ENCODE assay signal across 21 mouse cellular contexts in genomic region chr5:35129767-35130191, GRCm38 (mm10). TPM values are rescaled to one million over a fixed set of nuclear protein-coding genes. Genes with fewer than 3 reads are reported as not detected.
A peak's percentile ranks its signal among the peaks of the same experiment; 100 is the strongest.
DNase-seq lines count a peak whose midpoint lies in the region; ATAC-seq and TF ChIP-seq lines count a peak whose summit lies in the region.
"Had no signal": no experiment of that assay in that cellular context is flagged by ENCODE, and none has a peak within 500 bp of the region (broad histone marks: within the 10 kb centered on the region; RNA-seq: fewer than 3 reads in every experiment).

No protein-coding gene starts in this region.

- H3K27ac ChIP-seq in forebrain, embryonic 14.5 days (ENCODE audit: low read depth, low read length) = peak overlapping the region; percentile 62
- no peak overlapping the region for H3K27ac ChIP-seq in forebrain, embryonic 10.5 days
- H3K27ac ChIP-seq in left cerebral cortex, adult 2 months = peak overlapping the region; percentile 70
- H3K27ac ChIP-seq in cortical plate, adult 2 months (ENCODE audit: insufficient read depth, low read length) = peak overlapping the region; percentile 17
- H3K27ac ChIP-seq in embryonic facial prominence, embryonic 10.5 days (replicated peaks) = no peak overlapping the region
- H3K27ac ChIP-seq: embryonic facial prominence, embryonic 15.5 days; gastrocnemius, adult 2 months; heart, embryonic 10.5 days; intestine, embryonic 15.5 days; limb, embryonic 10.5 days; midbrain, embryonic 12.5 days; neural tube, embryonic 13.5 days had no signal

- no peaks in the 10 kb centered on the region for H3K36me3 ChIP-seq in forebrain, embryonic 14.5 days (ENCODE audit: control insufficient read depth, insufficient read depth, low read length)
- H3K36me3 ChIP-seq in forebrain, embryonic 10.5 days (replicated peaks) = no peaks in the 10 kb centered on the region
- no peaks in the 10 kb centered on the region for H3K36me3 ChIP-seq in embryonic facial prominence, embryonic 10.5 days (replicated peaks)
- H3K36me3 ChIP-seq: embryonic facial prominence, embryonic 15.5 days; heart, embryonic 10.5 days; intestine, embryonic 15.5 days; limb, embryonic 10.5 days; midbrain, embryonic 12.5 days; neural tube, embryonic 13.5 days had no signal

- no peak overlapping the region for H3K9ac ChIP-seq in forebrain, embryonic 14.5 days (ENCODE audit: low read length)
- H3K9ac ChIP-seq: embryonic facial prominence, embryonic 15.5 days; intestine, embryonic 15.5 days; liver, postnatal 0 days; midbrain, embryonic 12.5 days; neural tube, embryonic 13.5 days had no signal

- ATAC-seq in forebrain, embryonic 14.5 days = no peak
- ATAC-seq: intestine, embryonic 15.5 days; liver, postnatal 0 days had no signal

- no peak for TF ChIP-seq CTCF in left cerebral cortex, adult 2 months (IDR thresholded peaks at IDR 0.05)
- no peak for TF ChIP-seq CTCF in cortical plate, adult 2 months (IDR thresholded peaks at IDR 0.05; ENCODE audit: extremely low read depth, insufficient read depth, low read length)

- H3K27me3 ChIP-seq in forebrain, embryonic 14.5 days (replicated peaks; ENCODE audit: control insufficient read depth, insufficient read depth, low read length) = no peaks in the 10 kb centered on the region
- H3K27me3 ChIP-seq in forebrain, embryonic 10.5 days (ENCODE audit: poor library complexity, severe bottlenecking) = no peaks in the 10 kb centered on the region
- no peaks in the 10 kb centered on the region for H3K27me3 ChIP-seq in embryonic facial prominence, embryonic 10.5 days (replicated peaks; ENCODE audit: low read depth, poor library complexity, severe bottlenecking)
- H3K27me3 ChIP-seq: intestine, embryonic 15.5 days; midbrain, embryonic 12.5 days; neural tube, embryonic 13.5 days had no signal

- WGBS in forebrain, embryonic 14.5 days = 90% methylated on average over 7 of the region's 7 CpGs
- 94% methylated on average over 7 of the region's 7 CpGs for WGBS in forebrain, embryonic 10.5 days
- 90% methylated on average over 7 of the region's 7 CpGs for WGBS in embryonic facial prominence, embryonic 10.5 days

- DNase-seq in forebrain, embryonic 14.5 days (ENCODE audit: low spot score) = no peak
- no peak for DNase-seq in forebrain, embryonic 10.5 days (ENCODE audit: extremely low spot score, low spot score)
- no peak for DNase-seq in left cerebral cortex, adult 2 months (ENCODE audit: extremely low spot score in 1 of 2, low spot score in 2 of 2)
- no peak for DNase-seq in left cerebral cortex, adult 9 months (ENCODE audit: low spot score in 2 of 2)
- DNase-seq in cerebellum, adult 8-10 months = peak; percentile 41
- DNase-seq in embryonic facial prominence, embryonic 10.5 days (ENCODE audit: low spot score) = no peak
- no peak for DNase-seq in kidney, postnatal 10 days
- DNase-seq: embryo, embryonic 11 days; gastrocnemius, adult 2 months; heart, postnatal 10 days; kidney, postnatal 4 days; liver, postnatal 0 days; lung, postnatal 10 days; thymus, postnatal 14 days had no signal

- no peak for TF ChIP-seq POLR2A in cortical plate, adult 2 months (IDR thresholded peaks at IDR 0.05; ENCODE audit: extremely low read depth, insufficient read depth, low read length)

- intact Hi-C loops in left cerebral cortex, adult 2 months (cut with DNase I) = no loop called here

- H3K4me3 ChIP-seq in forebrain, embryonic 14.5 days (ENCODE audit: low read depth, low read length) = no peak overlapping the region
- no peak overlapping the region for H3K4me3 ChIP-seq in forebrain, embryonic 10.5 days
- H3K4me3 ChIP-seq in left cerebral cortex, adult 2 months = no peak overlapping the region
- H3K4me3 ChIP-seq in cortical plate, adult 2 months (ENCODE audit: insufficient read depth, low read length) = no peak overlapping the region
- H3K4me3 ChIP-seq in embryonic facial prominence, embryonic 10.5 days = no peak overlapping the region
- H3K4me3 ChIP-seq: embryonic facial prominence, embryonic 15.5 days; gastrocnemius, adult 2 months; heart, embryonic 10.5 days; intestine, embryonic 15.5 days; limb, embryonic 10.5 days; midbrain, embryonic 12.5 days; neural tube, embryonic 13.5 days had no signal

- H3K4me1 ChIP-seq in forebrain, embryonic 14.5 days (ENCODE audit: control insufficient read depth, insufficient read depth, low read length) = no peaks in the 10 kb centered on the region
- peaks cover 11% of the 10 kb centered on the region for H3K4me1 ChIP-seq in forebrain, embryonic 10.5 days
- no peaks in the 10 kb centered on the region; the same call in 1 of the 2 replicates for H3K4me1 ChIP-seq in cortical plate, adult 2 months (ENCODE audit: control insufficient read depth, insufficient read depth, low read length)
- H3K4me1 ChIP-seq in embryonic facial prominence, embryonic 10.5 days = peaks cover 4% of the 10 kb centered on the region; the same call in 1 of the 2 replicates
- H3K4me1 ChIP-seq: embryonic facial prominence, embryonic 15.5 days; intestine, embryonic 15.5 days; midbrain, embryonic 12.5 days; neural tube, embryonic 13.5 days had no signal

- H3K4me2 ChIP-seq in forebrain, embryonic 14.5 days (ENCODE audit: low read length) = no peak overlapping the region
- H3K4me2 ChIP-seq: embryonic facial prominence, embryonic 15.5 days; intestine, embryonic 15.5 days; midbrain, embryonic 12.5 days; neural tube, embryonic 13.5 days had no signal

- no peaks in the 10 kb centered on the region for H3K9me3 ChIP-seq in forebrain, embryonic 14.5 days (replicated peaks; ENCODE audit: control insufficient read depth, low read length)
- H3K9me3 ChIP-seq in forebrain, embryonic 10.5 days = no peaks in the 10 kb centered on the region
- no peaks in the 10 kb centered on the region for H3K9me3 ChIP-seq in embryonic facial prominence, embryonic 10.5 days
- H3K9me3 ChIP-seq: embryonic facial prominence, embryonic 15.5 days; heart, embryonic 10.5 days; intestine, embryonic 15.5 days; limb, embryonic 10.5 days; midbrain, embryonic 12.5 days; neural tube, embryonic 13.5 days had no signal

RNA-seq across cellular contexts. Expression of gene Lrpap1, which starts 24.2 kb away (rescaled TPM):
- polyA plus RNA-seq in forebrain, embryonic 14.5 days (2014; fragmentation: Nextera tagmentation; extraction: Ambion mirVana) = 162 and 169 TPM in 2 replicates
- polyA plus RNA-seq in forebrain, embryonic 10.5 days (2016; fragmentation: Nextera tagmentation; extraction: Ambion mirVana) = 73.0 and 75.0 TPM in 2 replicates
- total RNA-seq in left cerebral cortex, adult 2 months (2021) = 100 to 1,000 TPM; 137 to 138 TPM
- 113 and 116 TPM in 2 replicates for polyA plus RNA-seq in cortical plate, adult 2 months (2012; rRNA removed)
- polyA plus RNA-seq in embryonic facial prominence, embryonic 10.5 days (2016; fragmentation: Nextera tagmentation; extraction: Ambion mirVana) = 72.4 and 74.2 TPM in 2 replicates

Comparison
In these comparisons a context has a peak if more than half of its experiments do, and no peak if none do; other contexts are left out.
1. H3K27ac ChIP-seq: peak in forebrain, embryonic 14.5 days (single experiment), left cerebral cortex, adult 2 months (single experiment) and cortical plate, adult 2 months (single experiment); none in forebrain, embryonic 10.5 days (single experiment) and embryonic facial prominence, embryonic 10.5 days (single experiment).